Mouse (Mus musculus): ENCODE measurements around the gene Fam20b. TPM values are rescaled to one million over a fixed set of nuclear protein-coding genes. Genes with fewer than 3 reads are reported as not detected.

The Fam20b gene
- polyA plus RNA-seq, 1 experiment from 2014 or later: 23.6 TPM

DNA sequence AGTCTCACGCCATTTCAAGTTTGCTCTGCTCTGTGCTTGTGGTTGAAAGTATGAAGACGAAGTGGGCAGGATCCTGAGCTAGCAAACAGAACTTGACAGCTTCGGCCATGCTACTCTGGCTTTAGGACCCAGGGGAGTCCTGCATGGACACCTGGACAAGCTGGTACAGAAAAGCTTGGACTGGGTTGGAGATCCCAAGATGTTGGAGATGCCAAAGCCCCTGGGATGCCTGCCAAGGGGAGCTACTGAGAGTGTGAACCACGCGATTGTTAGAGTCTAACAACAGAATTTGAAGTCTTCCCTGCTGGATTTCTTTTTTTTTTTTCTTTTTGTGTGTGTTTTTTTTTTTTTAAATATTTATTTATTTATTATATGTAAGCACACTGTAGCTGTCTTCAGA lies 42.3 kb downstream of the Fam20b start:
- ATAC-seq (ENCODE audit: low read depth): no peak
- 59% methylated on average over 5 of the region's 5 CpGs for WGBS
- Histone ChIP-seq H3K27me3 (ENCODE audit: control insufficient read depth, insufficient read depth, low read depth, low read length) (no peaks in the 10 kb centered on the region), H3K36me3 (ENCODE audit: control insufficient read depth, insufficient read depth, low read length) (peaks cover 9% of the 10 kb centered on the region), H3K4me3 (ENCODE audit: low read length) (no peak overlapping the region), H3K4me1 (replicated peaks; ENCODE audit: control insufficient read depth, insufficient read depth, low read length) (peaks cover 8% of the 10 kb centered on the region), H3K9ac (ENCODE audit: low read length) (no peak overlapping the region), H3K9me3 (ENCODE audit: control insufficient read depth, low read length) (no peaks in the 10 kb centered on the region), H3K4me2 (ENCODE audit: low read depth, low read length) (no peak overlapping the region), H3K27ac (ENCODE audit: low read length) (no peak overlapping the region)

DNA sequence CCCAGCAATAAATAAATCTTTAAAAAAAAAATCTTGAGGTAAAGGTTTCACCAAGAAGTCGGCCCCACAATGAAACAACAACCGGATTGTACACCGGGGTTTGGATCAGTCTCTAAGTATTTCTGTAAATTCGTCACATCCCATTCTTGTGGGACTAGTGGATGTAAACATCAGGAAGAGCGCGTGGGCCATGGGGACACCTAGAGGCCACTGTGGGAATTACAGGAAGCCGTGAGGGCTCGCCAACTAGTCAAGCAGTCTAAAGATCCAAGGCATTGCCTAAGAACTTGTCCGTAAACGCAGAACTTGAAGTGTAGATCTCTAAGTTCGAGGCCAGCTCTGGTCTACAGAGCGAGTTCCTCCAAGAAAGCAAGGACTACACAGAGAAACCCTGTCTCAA lies 42.7 kb downstream of the Fam20b start:
- Histone ChIP-seq H3K4me2 (ENCODE audit: low read depth, low read length) (no peak overlapping the region), H3K9ac (ENCODE audit: low read length) (no peak overlapping the region), H3K4me3 (ENCODE audit: low read length) (no peak overlapping the region), H3K27me3 (ENCODE audit: control insufficient read depth, insufficient read depth, low read depth, low read length) (no peaks in the 10 kb centered on the region), H3K36me3 (ENCODE audit: control insufficient read depth, insufficient read depth, low read length) (peaks cover 8% of the 10 kb centered on the region), H3K4me1 (replicated peaks; ENCODE audit: control insufficient read depth, insufficient read depth, low read length) (peaks cover 8% of the 10 kb centered on the region), H3K27ac (ENCODE audit: low read length) (no peak overlapping the region), H3K9me3 (ENCODE audit: control insufficient read depth, low read length) (no peaks in the 10 kb centered on the region)
- WGBS: 34% methylated on average over 12 of the region's 12 CpGs
- ATAC-seq (ENCODE audit: low read depth): no peak

DNA sequence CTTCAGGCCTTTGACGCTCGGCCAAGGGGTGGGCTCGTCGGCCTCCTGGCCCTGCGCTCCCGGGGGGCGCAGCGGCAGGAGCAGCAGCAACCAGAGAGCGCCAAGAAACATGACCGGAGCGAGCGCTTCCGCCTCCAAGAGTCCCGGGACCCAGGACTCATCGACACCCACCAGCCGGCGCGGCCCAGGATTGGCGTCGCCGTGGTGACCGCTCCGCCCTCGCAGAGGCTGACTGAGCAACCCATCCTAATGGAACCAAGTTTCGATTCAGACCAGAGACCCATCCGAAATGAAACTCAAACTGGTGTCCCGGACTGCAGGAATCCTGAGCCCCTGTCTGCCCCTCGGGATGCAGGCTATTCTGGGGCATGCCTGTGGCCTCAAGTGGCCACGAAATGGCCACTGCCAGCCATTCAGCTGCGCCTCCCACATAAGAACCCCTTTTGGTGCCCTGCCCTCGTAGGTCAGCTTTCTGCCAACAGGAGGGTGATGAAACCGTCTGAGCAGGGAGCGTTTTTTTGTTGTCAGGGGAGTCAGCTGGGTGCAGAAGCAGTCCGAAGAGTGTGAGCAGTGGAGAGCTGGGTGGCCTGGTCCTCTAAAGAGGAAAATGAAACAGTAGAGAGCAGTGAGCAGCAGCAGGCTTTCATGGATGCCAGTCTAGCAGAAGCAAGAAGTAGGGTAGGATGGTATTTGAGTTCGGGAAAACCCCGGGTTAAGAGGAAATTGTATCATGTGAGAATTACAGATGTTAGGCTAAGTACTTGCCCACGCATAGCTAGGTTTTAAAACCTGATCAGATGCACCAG lies 44.5 kb downstream of the Fam20b start, which contains the start of gene Tor3a:
Gene Tor3a (minus strand): TSS at position 162 of the 806 bp plus-strand sequence.
- WGBS: 7% methylated on average over 37 of the region's 37 CpGs
- Histone ChIP-seq H3K9ac (ENCODE audit: low read length) (peak within 1 kb of the TSS; percentile 70), H3K4me3 (ENCODE audit: low read length) (peak within 1 kb of the TSS; percentile 69), H3K4me1 (replicated peaks; ENCODE audit: control insufficient read depth, insufficient read depth, low read length) (peaks cover 8% of the 10 kb centered on the region), H3K27me3 (ENCODE audit: control insufficient read depth, insufficient read depth, low read depth, low read length) (no peaks in the 10 kb centered on the region), H3K9me3 (ENCODE audit: control insufficient read depth, low read length) (no peaks in the 10 kb centered on the region), H3K4me2 (ENCODE audit: low read depth, low read length) (peak within 1 kb of the TSS; percentile 95), H3K27ac (ENCODE audit: low read length) (peak within 1 kb of the TSS; percentile 57), H3K36me3 (ENCODE audit: control insufficient read depth, insufficient read depth, low read length) (no peaks in the 10 kb centered on the region; the same call in none of the 2 replicates)
- ATAC-seq (ENCODE audit: low read depth): peak; percentile 85

GRCm38 (mm10) chr1:156673476-156674194 lies 45.3 kb downstream of the Fam20b start:
- peak overlapping the region; percentile 69 for H3K4me3 ChIP-seq (ENCODE audit: low read length)
- H3K27me3 ChIP-seq (ENCODE audit: control insufficient read depth, insufficient read depth, low read depth, low read length): no peaks in the 10 kb centered on the region
- H3K27ac ChIP-seq (ENCODE audit: low read length): peak overlapping the region; percentile 55
- ATAC-seq (ENCODE audit: low read depth): peak; percentile 32
- under 1% methylated on average over 29 of the region's 29 CpGs for WGBS
- no peaks in the 10 kb centered on the region for H3K36me3 ChIP-seq (ENCODE audit: control insufficient read depth, insufficient read depth, low read length)
- H3K9ac ChIP-seq (ENCODE audit: low read length): peak overlapping the region; percentile 70
- H3K9me3 ChIP-seq (ENCODE audit: control insufficient read depth, low read length): no peaks in the 10 kb centered on the region
- peaks cover 12% of the 10 kb centered on the region for H3K4me1 ChIP-seq (replicated peaks; ENCODE audit: control insufficient read depth, insufficient read depth, low read length)
- H3K4me2 ChIP-seq (ENCODE audit: low read depth, low read length): peak overlapping the region; percentile 95

GRCm38 (mm10) chr1:156672720-156673475 lies 46.0 kb downstream of the Fam20b start:
- Histone ChIP-seq H3K27ac (ENCODE audit: low read length) (peak overlapping the region; percentile 15; the same call in 1 of the 2 replicates), H3K9me3 (ENCODE audit: control insufficient read depth, low read length) (no peaks in the 10 kb centered on the region), H3K27me3 (ENCODE audit: control insufficient read depth, insufficient read depth, low read depth, low read length) (no peaks in the 10 kb centered on the region), H3K36me3 (ENCODE audit: control insufficient read depth, insufficient read depth, low read length) (no peaks in the 10 kb centered on the region), H3K4me2 (ENCODE audit: low read depth, low read length) (peak overlapping the region; percentile 95), H3K9ac (ENCODE audit: low read length) (peak overlapping the region; percentile 70), H3K4me3 (ENCODE audit: low read length) (peak overlapping the region; percentile 69), H3K4me1 (replicated peaks; ENCODE audit: control insufficient read depth, insufficient read depth, low read length) (peaks cover 16% of the 10 kb centered on the region)
- ATAC-seq (ENCODE audit: low read depth): no peak
- WGBS: 9% methylated on average over 14 of the region's 14 CpGs

DNA sequence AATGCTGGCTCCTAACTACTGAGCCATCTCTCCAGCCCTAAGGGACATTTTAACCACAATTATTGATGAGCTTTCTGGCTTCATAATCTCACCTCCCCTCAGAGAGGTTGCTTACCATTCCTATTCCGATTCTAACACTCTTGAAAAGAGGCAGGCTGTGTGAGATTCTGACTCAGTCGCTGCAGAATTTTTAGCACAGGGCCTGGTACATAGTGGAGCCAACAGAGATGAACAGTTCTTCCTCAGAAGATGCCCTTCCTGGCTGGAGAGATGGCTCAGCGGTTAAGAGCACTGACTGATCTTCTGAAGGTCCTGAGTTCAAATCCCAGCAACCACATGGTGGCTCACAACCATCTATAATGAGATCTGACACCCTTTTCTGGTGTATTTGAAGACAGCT lies 47.0 kb downstream of the Fam20b start:
- no peak for ATAC-seq (ENCODE audit: low read depth)
- no peak overlapping the region for H3K9ac ChIP-seq (ENCODE audit: low read length)
- WGBS: 85% methylated on average over 3 of the region's 3 CpGs

GRCm38 (mm10) chr1:156669208-156669983 lies 49.5 kb downstream of the Fam20b start:
- H3K9me3 ChIP-seq (ENCODE audit: control insufficient read depth, low read length): no peaks in the 10 kb centered on the region
- H3K9ac ChIP-seq (ENCODE audit: low read length): no peak overlapping the region
- H3K4me1 ChIP-seq (replicated peaks; ENCODE audit: control insufficient read depth, insufficient read depth, low read length): peaks cover 16% of the 10 kb centered on the region
- H3K27ac ChIP-seq (ENCODE audit: low read length): peak overlapping the region; percentile 33; the same call in 1 of the 2 replicates
- no peak overlapping the region for H3K4me3 ChIP-seq (ENCODE audit: low read length)
- ATAC-seq (ENCODE audit: low read depth): peak; percentile 35
- WGBS: 32% methylated on average over 11 of the region's 11 CpGs
- no peaks in the 10 kb centered on the region for H3K27me3 ChIP-seq (ENCODE audit: control insufficient read depth, insufficient read depth, low read depth, low read length)
- no peaks in the 10 kb centered on the region for H3K36me3 ChIP-seq (ENCODE audit: control insufficient read depth, insufficient read depth, low read length)
- no peak overlapping the region for H3K4me2 ChIP-seq (ENCODE audit: low read depth, low read length)

More for the DNA sequence above, 47.0 kb downstream of the Fam20b start:
- Histone ChIP-seq H3K4me2 (ENCODE audit: low read depth, low read length) (no peak overlapping the region), H3K9me3 (ENCODE audit: control insufficient read depth, low read length) (no peaks in the 10 kb centered on the region), H3K27me3 (ENCODE audit: control insufficient read depth, insufficient read depth, low read depth, low read length) (no peaks in the 10 kb centered on the region), H3K27ac (ENCODE audit: low read length) (no peak overlapping the region), H3K4me1 (replicated peaks; ENCODE audit: control insufficient read depth, insufficient read depth, low read length) (peaks cover 18% of the 10 kb centered on the region), H3K4me3 (ENCODE audit: low read length) (no peak overlapping the region), H3K36me3 (ENCODE audit: control insufficient read depth, insufficient read depth, low read length) (no peaks in the 10 kb centered on the region)

GRCm38 (mm10) chr1:156668602-156669001 lies 50.3 kb downstream of the Fam20b start:
- Histone ChIP-seq H3K9ac (ENCODE audit: low read length) (no peak overlapping the region), H3K27ac (ENCODE audit: low read length) (peak overlapping the region; percentile 33; the same call in 1 of the 2 replicates), H3K36me3 (ENCODE audit: control insufficient read depth, insufficient read depth, low read length) (no peaks in the 10 kb centered on the region), H3K4me1 (replicated peaks; ENCODE audit: control insufficient read depth, insufficient read depth, low read length) (peaks cover 16% of the 10 kb centered on the region), H3K9me3 (ENCODE audit: control insufficient read depth, low read length) (no peaks in the 10 kb centered on the region), H3K4me2 (ENCODE audit: low read depth, low read length) (no peak overlapping the region), H3K27me3 (ENCODE audit: control insufficient read depth, insufficient read depth, low read depth, low read length) (no peaks in the 10 kb centered on the region), H3K4me3 (ENCODE audit: low read length) (no peak overlapping the region)
- ATAC-seq (ENCODE audit: low read depth): peak; percentile 9; the same call in 1 of the 2 replicates
- 36% methylated on average over 5 of the region's 5 CpGs for WGBS
